Mouse (Mus musculus): Measurements from ENCODE around the gene Fabp7. TPM values are rescaled to one million over a fixed set of nuclear protein-coding genes. Genes with fewer than 3 reads are reported as not detected.
A peak's percentile ranks its signal among the peaks of the same experiment; 100 is the strongest.

The Fabp7 gene
- 0.27 and 0.42 TPM in 2 replicates for total RNA-seq (2012; rRNA removed)

- TF ChIP-seq ZC3H11A (IDR thresholded peaks at IDR 0.05; ENCODE audit: borderline replicate concordance, low read depth, low read length), result no peak
- no peak for TF ChIP-seq HCFC1 (IDR thresholded peaks at IDR 0.05; ENCODE audit: borderline replicate concordance, insufficient read depth, low read length)
- no peak for TF ChIP-seq ZNF384 (IDR thresholded peaks at IDR 0.05; ENCODE audit: low read depth, low read length)
- no peak for TF ChIP-seq MAFK (IDR thresholded peaks at IDR 0.05; ENCODE audit: insufficient read depth, low read depth, low read length)
- no peak for TF ChIP-seq CHD2 (IDR thresholded peaks at IDR 0.05; ENCODE audit: low read depth, low read length)
- Histone ChIP-seq H3K9me3 (ENCODE audit: control insufficient read depth, insufficient read depth, low read depth, low read length) (no peaks in the 10 kb centered on the region), H3K9ac (ENCODE audit: insufficient read depth, low read depth, low read length, poor library complexity, severe bottlenecking) (no peak within 1 kb of the TSS), H3K36me3 (ENCODE audit: control insufficient read depth, insufficient read depth, low read length, poor library complexity, severe bottlenecking) (no peaks in the 10 kb centered on the region), H3K27ac (ENCODE audit: insufficient read depth, low read depth, low read length, poor library complexity, severe bottlenecking) (no peak within 1 kb of the TSS), H3K4me3 (ENCODE audit: insufficient read depth in 1 of 2, low read depth in 1 of 2, low read length in 2 of 2, poor library complexity in 1 of 2, severe bottlenecking in 1 of 2) (no peak within 1 kb of the TSS), H3K4me1 (ENCODE audit: control insufficient read depth in 2 of 2, insufficient read depth in 2 of 2, low read length in 2 of 2, poor library complexity in 1 of 2) (peaks cover 0 to 2% of the 10 kb centered on the region in 2 experiments; a peak in 2 of 4 replicates)
- in situ Hi-C loops (cut with MboI; ENCODE audit: low sequenced_read_pairs in 2 of 2, unreplicated experiment in 2 of 2), result no loop called here
- DNase-seq (ENCODE audit: low read depth, low spot score), result no peak
Observed at GRCm38 (mm10) chr10:57784876-57785150, at the start of gene Fabp7. TSS of gene Fabp7 (plus strand) at chr10:57784881.

- H3K27ac ChIP-seq (ENCODE audit: insufficient read depth, low read depth, low read length, poor library complexity, severe bottlenecking), result no peak overlapping the region
- no peaks in the 10 kb centered on the region for H3K36me3 ChIP-seq (ENCODE audit: control insufficient read depth, insufficient read depth, low read length, poor library complexity, severe bottlenecking)
- no peaks in the 10 kb centered on the region for H3K9me3 ChIP-seq (ENCODE audit: control insufficient read depth, insufficient read depth, low read depth, low read length)
- TF ChIP-seq CHD2 (IDR thresholded peaks at IDR 0.05; ENCODE audit: low read depth, low read length) (no peak), HCFC1 (IDR thresholded peaks at IDR 0.05; ENCODE audit: borderline replicate concordance, insufficient read depth, low read length) (no peak), ZC3H11A (IDR thresholded peaks at IDR 0.05; ENCODE audit: borderline replicate concordance, low read depth, low read length) (no peak), ZNF384 (IDR thresholded peaks at IDR 0.05; ENCODE audit: low read depth, low read length) (no peak), MAFK (IDR thresholded peaks at IDR 0.05; ENCODE audit: insufficient read depth, low read depth, low read length) (no peak)
- DNase-seq (ENCODE audit: low read depth, low spot score), result no peak
- H3K4me3 ChIP-seq (ENCODE audit: insufficient read depth in 1 of 2, low read depth in 1 of 2, low read length in 2 of 2, poor library complexity in 1 of 2, severe bottlenecking in 1 of 2), result no peak overlapping the region
- H3K4me1 ChIP-seq (ENCODE audit: control insufficient read depth in 2 of 2, insufficient read depth in 2 of 2, low read length in 2 of 2, poor library complexity in 1 of 2), result no peaks in the 10 kb centered on the region
- in situ Hi-C loops (cut with MboI; ENCODE audit: low sequenced_read_pairs in 2 of 2, unreplicated experiment in 2 of 2), result no loop called here
- no peak overlapping the region for H3K9ac ChIP-seq (ENCODE audit: insufficient read depth, low read depth, low read length, poor library complexity, severe bottlenecking)
Observed at GRCm38 (mm10) chr10:57740733-57741132, 43.9 kb upstream of the Fabp7 start.

GRCm38 (mm10) chr10:57741351-57741750, 43.3 kb upstream of the Fabp7 start:
- no peaks in the 10 kb centered on the region for H3K9me3 ChIP-seq (ENCODE audit: control insufficient read depth, insufficient read depth, low read depth, low read length)
- H3K27ac ChIP-seq (ENCODE audit: insufficient read depth, low read depth, low read length, poor library complexity, severe bottlenecking), result no peak overlapping the region
- no peaks in the 10 kb centered on the region for H3K4me1 ChIP-seq (ENCODE audit: control insufficient read depth in 2 of 2, insufficient read depth in 2 of 2, low read length in 2 of 2, poor library complexity in 1 of 2)
- in situ Hi-C loops (cut with MboI; ENCODE audit: low sequenced_read_pairs in 2 of 2, unreplicated experiment in 2 of 2), result no loop called here
- H3K36me3 ChIP-seq (ENCODE audit: control insufficient read depth, insufficient read depth, low read length, poor library complexity, severe bottlenecking), result no peaks in the 10 kb centered on the region
- no peak for TF ChIP-seq CHD2 (IDR thresholded peaks at IDR 0.05; ENCODE audit: low read depth, low read length)
- TF ChIP-seq HCFC1 (IDR thresholded peaks at IDR 0.05; ENCODE audit: borderline replicate concordance, insufficient read depth, low read length), result no peak
- no peak for TF ChIP-seq ZNF384 (IDR thresholded peaks at IDR 0.05; ENCODE audit: low read depth, low read length)
- no peak for TF ChIP-seq ZC3H11A (IDR thresholded peaks at IDR 0.05; ENCODE audit: borderline replicate concordance, low read depth, low read length)
- no peak for TF ChIP-seq MAFK (IDR thresholded peaks at IDR 0.05; ENCODE audit: insufficient read depth, low read depth, low read length)
- H3K9ac ChIP-seq (ENCODE audit: insufficient read depth, low read depth, low read length, poor library complexity, severe bottlenecking), result no peak overlapping the region
- H3K4me3 ChIP-seq (ENCODE audit: insufficient read depth in 1 of 2, low read depth in 1 of 2, low read length in 2 of 2, poor library complexity in 1 of 2, severe bottlenecking in 1 of 2), result no peak overlapping the region
- DNase-seq (ENCODE audit: low read depth, low spot score), result no peak

GRCm38 (mm10) chr10:57743045-57743444, 41.6 kb upstream of the Fabp7 start:
- H3K9me3 ChIP-seq (ENCODE audit: control insufficient read depth, insufficient read depth, low read depth, low read length), result no peaks in the 10 kb centered on the region
- in situ Hi-C loops (cut with MboI; ENCODE audit: low sequenced_read_pairs in 2 of 2, unreplicated experiment in 2 of 2), result no loop called here
- no peak overlapping the region for H3K4me3 ChIP-seq (ENCODE audit: insufficient read depth in 1 of 2, low read depth in 1 of 2, low read length in 2 of 2, poor library complexity in 1 of 2, severe bottlenecking in 1 of 2)
- H3K27ac ChIP-seq (ENCODE audit: insufficient read depth, low read depth, low read length, poor library complexity, severe bottlenecking), result no peak overlapping the region
- no peak overlapping the region for H3K9ac ChIP-seq (ENCODE audit: insufficient read depth, low read depth, low read length, poor library complexity, severe bottlenecking)
- no peaks in the 10 kb centered on the region for H3K36me3 ChIP-seq (ENCODE audit: control insufficient read depth, insufficient read depth, low read length, poor library complexity, severe bottlenecking)
- H3K4me1 ChIP-seq (ENCODE audit: control insufficient read depth in 2 of 2, insufficient read depth in 2 of 2, low read length in 2 of 2, poor library complexity in 1 of 2), result no peaks in the 10 kb centered on the region
- no peak for DNase-seq (ENCODE audit: low read depth, low spot score)
- TF ChIP-seq CHD2 (IDR thresholded peaks at IDR 0.05; ENCODE audit: low read depth, low read length) (no peak), ZC3H11A (IDR thresholded peaks at IDR 0.05; ENCODE audit: borderline replicate concordance, low read depth, low read length) (no peak), HCFC1 (IDR thresholded peaks at IDR 0.05; ENCODE audit: borderline replicate concordance, insufficient read depth, low read length) (no peak), ZNF384 (IDR thresholded peaks at IDR 0.05; ENCODE audit: low read depth, low read length) (no peak), MAFK (IDR thresholded peaks at IDR 0.05; ENCODE audit: insufficient read depth, low read depth, low read length) (no peak)

- peak overlapping the region; percentile 38; the same call in 1 of the 2 replicates for H3K9ac ChIP-seq (ENCODE audit: insufficient read depth, low read depth, low read length, poor library complexity, severe bottlenecking)
- H3K27ac ChIP-seq (ENCODE audit: insufficient read depth, low read depth, low read length, poor library complexity, severe bottlenecking), result no peak overlapping the region
- DNase-seq (ENCODE audit: low read depth, low spot score), result peak; percentile 62
Observed at GRCm38 (mm10) chr10:57743606-57744016, 41.1 kb upstream of the Fabp7 start.

More at GRCm38 (mm10) chr10:57743606-57744016, 41.1 kb upstream of the Fabp7 start:
- H3K36me3 ChIP-seq (ENCODE audit: control insufficient read depth, insufficient read depth, low read length, poor library complexity, severe bottlenecking), result no peaks in the 10 kb centered on the region
- H3K4me1 ChIP-seq (ENCODE audit: control insufficient read depth in 2 of 2, insufficient read depth in 2 of 2, low read length in 2 of 2, poor library complexity in 1 of 2), result no peaks in the 10 kb centered on the region
- peak overlapping the region in 1 of 2 experiments; percentile 46; a peak in 2 of 4 replicates for H3K4me3 ChIP-seq (ENCODE audit: insufficient read depth in 1 of 2, low read depth in 1 of 2, low read length in 2 of 2, poor library complexity in 1 of 2, severe bottlenecking in 1 of 2)
- TF ChIP-seq HCFC1 (IDR thresholded peaks at IDR 0.05; ENCODE audit: borderline replicate concordance, insufficient read depth, low read length) (no peak), MAFK (IDR thresholded peaks at IDR 0.05; ENCODE audit: insufficient read depth, low read depth, low read length) (no peak), ZC3H11A (IDR thresholded peaks at IDR 0.05; ENCODE audit: borderline replicate concordance, low read depth, low read length) (peak; percentile 44; the same call in 1 of the 2 replicates)
- H3K9me3 ChIP-seq (ENCODE audit: control insufficient read depth, insufficient read depth, low read depth, low read length), result no peaks in the 10 kb centered on the region
- in situ Hi-C loops (cut with MboI; ENCODE audit: low sequenced_read_pairs in 2 of 2, unreplicated experiment in 2 of 2), result no loop called here
